Mouse (Mus musculus) lung, embryonic 15.5 days (tissue): ENCODE data around the gene Lgmn. TPM values are rescaled to one million over a fixed set of nuclear protein-coding genes. Genes with fewer than 3 reads are reported as not detected.

Experiments
- ATAC-seq: fragments of 200-750 bp; cut with Nextera tagmentation; 2 replicates; pipeline ENCODE4 v1.8.0; 2017; ENCODE audit warnings: moderate number of reproducible peaks, borderline replicate concordance; ENCODE audit not compliant: low FRiP score, low TSS enrichment; ENCODE audit errors: extremely low read depth
- H3K27ac ChIP-seq: fragments of 300-500 bp; sonication (generic); 2 replicates; pipeline ENCODE4 v1.5.1; 2015; ENCODE audit warnings: moderate library complexity, mild to moderate bottlenecking, inconsistent platforms
- H3K27me3 ChIP-seq: fragments of 300-500 bp; sonication (generic); 2 replicates; pipeline ENCODE4 v1.6.1; 2015; ENCODE audit warnings: inconsistent platforms
- H3K36me3 ChIP-seq: fragments of 300-500 bp; sonication (generic); 2 replicates; pipeline ENCODE4 v1.6.1; 2015; ENCODE audit warnings: inconsistent platforms
- H3K4me1 ChIP-seq: fragments of 300-500 bp; sonication (generic); 2 replicates; pipeline ENCODE4 v1.6.1; 2015; ENCODE audit warnings: inconsistent platforms
- H3K4me2 ChIP-seq: fragments of 300-500 bp; sonication (generic); 2 replicates; pipeline ENCODE4 v1.6.1; 2015; ENCODE audit warnings: inconsistent platforms, mild to moderate bottlenecking, moderate library complexity
- H3K4me3 ChIP-seq: fragments of 300-500 bp; sonication (generic); 2 replicates; pipeline ENCODE4 v1.5.1; 2015; ENCODE audit warnings: mild to moderate bottlenecking, inconsistent platforms
- H3K9ac ChIP-seq: fragments of 300-500 bp; sonication (generic); 2 replicates; pipeline ENCODE4 v1.6.1; 2015; ENCODE audit warnings: inconsistent platforms
- H3K9me3 ChIP-seq: fragments of 300-500 bp; sonication (generic); 2 replicates; pipeline ENCODE4 v1.6.1; 2016; ENCODE audit warnings: inconsistent platforms
- WGBS: fragments of 180-500 bp; shearing (Covaris S2); methylation state at CpG from one replicate; pipeline ENCODE4 v1.1.7; 2015; 5-methylcytosine and 5-hydroxymethylcytosine counted together
- polyA plus RNA-seq: library from polyadenylated mRNA; unstranded; fragments of >200 nt; fragmentation: Nextera tagmentation; extraction: Ambion mirVana; gene quantifications from 2 replicates; pipeline ENCODE4 v1.2.1, GENCODE M21; 2015

The Lgmn gene
- polyA plus RNA-seq, 1 experiment from 2014 or later = 127 TPM

- Histone ChIP-seq H3K36me3 (0 out of 2 replicates have a peak, but pooled peaks cover 3% of the 10 kb centered on the region), H3K4me2 (no peak overlapping the region), H3K9ac (no peak overlapping the region), H3K27ac (no peak overlapping the region), H3K9me3 (no peaks in the 10 kb centered on the region), H3K4me3 (no peak overlapping the region), H3K4me1 (0 out of 2 replicates have a peak, but pooled peaks cover 5% of the 10 kb centered on the region), H3K27me3 (no peaks in the 10 kb centered on the region)
- no peak for ATAC-seq
- 84% methylated on average over 4 of the region's 4 CpGs for WGBS
Observed at GRCm38 (mm10) chr12:102430228-102430627, 9.4 kb downstream of the Lgmn start.

GRCm38 (mm10) chr12:102429656-102430055 lies 10.0 kb downstream of the Lgmn start:
- H3K4me3 ChIP-seq = no peak overlapping the region
- H3K9me3 ChIP-seq = no peaks in the 10 kb centered on the region
- no peaks in the 10 kb centered on the region for H3K27me3 ChIP-seq
- H3K27ac ChIP-seq = no peak overlapping the region
- ATAC-seq = no peak
- 0 out of 2 replicates have a peak, but pooled peaks cover 9% of the 10 kb centered on the region for H3K4me1 ChIP-seq
- 0 out of 2 replicates have a peak, but pooled peaks cover 3% of the 10 kb centered on the region for H3K36me3 ChIP-seq
- H3K4me2 ChIP-seq = no peak overlapping the region
- 89% methylated on average over 5 of the region's 5 CpGs for WGBS
- H3K9ac ChIP-seq = no peak overlapping the region

- H3K4me3 ChIP-seq = no peak overlapping the region
- no peaks in the 10 kb centered on the region for H3K27me3 ChIP-seq
- H3K9me3 ChIP-seq = no peaks in the 10 kb centered on the region
- H3K36me3 ChIP-seq = peaks cover 9% of the 10 kb centered on the region; the same call in 1 of the 2 replicates
- no peak overlapping the region for H3K4me2 ChIP-seq
- H3K9ac ChIP-seq = no peak overlapping the region
- H3K4me1 ChIP-seq = 0 out of 2 replicates have a peak, but pooled peaks cover 6% of the 10 kb centered on the region
- no peak for ATAC-seq
- 93% methylated on average over 7 of the region's 7 CpGs for WGBS
- H3K27ac ChIP-seq = no peak overlapping the region
Observed at GRCm38 (mm10) chr12:102426285-102426684, 13.3 kb downstream of the Lgmn start.

- Histone ChIP-seq H3K9me3 (no peaks in the 10 kb centered on the region), H3K36me3 (peaks cover 9% of the 10 kb centered on the region; the same call in 1 of the 2 replicates), H3K9ac (no peak overlapping the region), H3K4me3 (no peak overlapping the region), H3K27me3 (no peaks in the 10 kb centered on the region), H3K4me2 (no peak overlapping the region), H3K4me1 (peaks cover 11% of the 10 kb centered on the region; the same call in 1 of the 2 replicates), H3K27ac (0 out of 2 replicates have a peak overlapping the region, but pooled peaks have one; percentile 5)
- ATAC-seq = 0 out of 2 replicates have a peak, but pooled peaks have one; percentile 41
- WGBS = 61% methylated on average over 4 of the region's 4 CpGs
Observed at GRCm38 (mm10) chr12:102425048-102425578, 14.5 kb downstream of the Lgmn start.

GRCm38 (mm10) chr12:102424456-102424855 lies 15.2 kb downstream of the Lgmn start:
- WGBS = 45% methylated on average over 2 of the region's 2 CpGs
- Histone ChIP-seq H3K9ac (no peak overlapping the region), H3K36me3 (peaks cover 9% of the 10 kb centered on the region; the same call in 1 of the 2 replicates), H3K27me3 (no peaks in the 10 kb centered on the region), H3K4me2 (no peak overlapping the region), H3K9me3 (no peaks in the 10 kb centered on the region), H3K27ac (0 out of 2 replicates have a peak overlapping the region, but pooled peaks have one; percentile 5), H3K4me1 (peaks cover 17% of the 10 kb centered on the region), H3K4me3 (no peak overlapping the region)
- no peak for ATAC-seq

- no peak overlapping the region for H3K4me3 ChIP-seq
- no peaks in the 10 kb centered on the region for H3K27me3 ChIP-seq
- 85% methylated on average over 8 of the region's 8 CpGs for WGBS
- peaks cover 19% of the 10 kb centered on the region for H3K4me1 ChIP-seq
- ATAC-seq = no peak
- peaks cover 9% of the 10 kb centered on the region; the same call in 1 of the 2 replicates for H3K36me3 ChIP-seq
- H3K4me2 ChIP-seq = no peak overlapping the region
- H3K9me3 ChIP-seq = no peaks in the 10 kb centered on the region
- no peak overlapping the region for H3K27ac ChIP-seq
- no peak overlapping the region for H3K9ac ChIP-seq
Observed at GRCm38 (mm10) chr12:102423625-102424024, 16.0 kb downstream of the Lgmn start.

DNA sequence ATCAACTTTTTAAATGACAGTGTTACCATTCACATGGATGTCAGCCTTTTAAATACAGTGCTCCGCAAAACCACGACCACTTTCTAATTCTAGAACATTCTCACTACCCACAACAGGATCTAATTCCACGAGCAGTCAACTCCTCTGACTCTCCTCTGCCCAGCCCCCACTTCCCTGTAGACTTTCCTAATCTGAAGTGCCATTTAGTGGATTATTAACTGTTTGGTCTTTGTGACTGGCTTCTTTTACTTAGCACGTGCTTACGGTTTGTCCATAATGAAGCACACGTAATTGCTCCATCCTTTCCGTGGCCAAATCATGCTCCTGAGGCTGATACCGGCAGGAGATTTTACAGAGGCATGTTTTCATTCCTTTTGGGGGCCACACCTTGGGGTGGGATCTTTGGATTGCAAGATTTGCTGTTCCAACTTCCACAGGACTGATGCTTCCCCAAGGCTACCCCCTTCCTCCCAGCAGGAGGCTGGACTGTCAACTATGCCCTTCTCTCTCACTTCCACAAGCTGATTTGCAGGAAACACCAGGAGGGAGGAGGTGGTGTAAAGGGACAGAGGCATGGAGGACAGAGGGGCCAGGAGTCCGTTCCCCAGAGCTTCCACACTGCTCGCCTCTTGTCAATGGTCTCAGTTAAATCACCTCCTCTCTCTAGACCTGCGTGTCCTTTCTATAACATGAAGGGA lies 16.8 kb downstream of the Lgmn start:
- ATAC-seq = no peak
- no peak overlapping the region for H3K4me2 ChIP-seq

DNA sequence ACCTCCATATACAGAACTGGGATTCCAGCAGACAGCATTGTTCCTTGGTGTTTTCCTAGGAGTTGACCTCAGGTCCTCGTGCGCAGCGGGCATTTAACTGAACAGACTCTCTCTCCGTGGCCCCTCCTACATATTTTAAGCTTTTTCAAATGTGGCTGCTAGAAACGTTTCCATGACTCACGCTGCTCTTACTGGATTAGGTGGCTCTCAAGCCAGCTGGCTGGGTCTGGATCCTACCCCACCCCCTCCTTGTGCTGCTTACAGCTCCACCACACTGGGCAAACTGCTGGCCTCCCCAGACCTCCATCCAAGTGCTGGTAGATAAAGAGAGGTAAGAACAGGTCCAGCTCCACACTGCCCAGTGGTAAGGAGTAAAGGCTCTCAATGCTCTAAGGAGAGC lies 17.5 kb downstream of the Lgmn start:
- H3K27me3 ChIP-seq = no peaks in the 10 kb centered on the region
- no peak overlapping the region for H3K9ac ChIP-seq
- 55% methylated on average over 6 of the region's 6 CpGs for WGBS
- ATAC-seq = peak; percentile 47; the same call in 1 of the 2 replicates
- H3K27ac ChIP-seq = peak overlapping the region; percentile 58
- H3K4me1 ChIP-seq = peaks cover 22% of the 10 kb centered on the region
- peaks cover 9% of the 10 kb centered on the region; the same call in 1 of the 2 replicates for H3K36me3 ChIP-seq
- H3K9me3 ChIP-seq = no peaks in the 10 kb centered on the region
- H3K4me2 ChIP-seq = no peak overlapping the region
- no peak overlapping the region for H3K4me3 ChIP-seq

More for the DNA sequence above, 16.8 kb downstream of the Lgmn start:
- Histone ChIP-seq H3K4me3 (no peak overlapping the region), H3K36me3 (peaks cover 9% of the 10 kb centered on the region; the same call in 1 of the 2 replicates), H3K9me3 (no peaks in the 10 kb centered on the region), H3K9ac (no peak overlapping the region), H3K27ac (no peak overlapping the region), H3K4me1 (peaks cover 19% of the 10 kb centered on the region), H3K27me3 (no peaks in the 10 kb centered on the region)
- 75% methylated on average over 11 of the region's 11 CpGs for WGBS

GRCm38 (mm10) chr12:102420168-102420890 lies 19.3 kb downstream of the Lgmn start:
- H3K27me3 ChIP-seq = no peaks in the 10 kb centered on the region
- H3K36me3 ChIP-seq = peaks cover 6% of the 10 kb centered on the region; the same call in 1 of the 2 replicates
- no peaks in the 10 kb centered on the region for H3K9me3 ChIP-seq
- 73% methylated on average over 10 of the region's 10 CpGs for WGBS
- H3K4me3 ChIP-seq = no peak overlapping the region
- peaks cover 31% of the 10 kb centered on the region for H3K4me1 ChIP-seq
- H3K27ac ChIP-seq = no peak overlapping the region; the same call in 1 of the 2 replicates
- ATAC-seq = no peak
- H3K9ac ChIP-seq = no peak overlapping the region
- no peak overlapping the region for H3K4me2 ChIP-seq

DNA sequence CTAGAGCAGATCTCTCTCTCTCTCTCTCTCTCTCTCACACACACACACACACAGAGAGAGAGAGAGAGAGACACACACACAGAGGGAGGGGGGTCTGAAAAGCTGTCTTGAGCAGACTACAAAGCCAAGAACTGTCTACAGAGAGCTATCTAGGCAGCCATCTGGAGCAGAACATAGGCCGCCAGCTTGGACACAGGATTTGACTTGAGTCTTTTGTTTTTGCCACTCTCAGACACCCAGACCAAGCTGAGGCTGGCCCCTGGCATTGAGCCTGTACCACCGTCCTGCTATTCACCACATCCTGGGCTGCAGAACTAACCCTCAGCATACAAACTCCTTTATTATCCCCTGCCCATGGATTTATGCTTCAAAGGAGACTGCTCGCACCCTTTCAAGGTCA lies 20.1 kb downstream of the Lgmn start:
- peak overlapping the region; percentile 42; the same call in 1 of the 2 replicates for H3K27ac ChIP-seq
- no peaks in the 10 kb centered on the region for H3K9me3 ChIP-seq
- no peaks in the 10 kb centered on the region for H3K27me3 ChIP-seq
- 53% methylated on average over 3 of the region's 3 CpGs for WGBS
- no peak overlapping the region for H3K4me2 ChIP-seq
- H3K36me3 ChIP-seq = peaks cover 6% of the 10 kb centered on the region; the same call in 1 of the 2 replicates
- H3K4me1 ChIP-seq = peaks cover 27% of the 10 kb centered on the region
- ATAC-seq = no peak
- H3K4me3 ChIP-seq = no peak overlapping the region
- H3K9ac ChIP-seq = no peak overlapping the region

GRCm38 (mm10) chr12:102417701-102418100 lies 21.9 kb downstream of the Lgmn start:
- Histone ChIP-seq H3K4me2 (no peak overlapping the region), H3K4me1 (peaks cover 26% of the 10 kb centered on the region), H3K27ac (no peak overlapping the region), H3K4me3 (no peak overlapping the region), H3K9me3 (no peaks in the 10 kb centered on the region), H3K9ac (no peak overlapping the region), H3K27me3 (no peaks in the 10 kb centered on the region), H3K36me3 (0 out of 2 replicates have a peak, but pooled peaks cover 1% of the 10 kb centered on the region)
- 81% methylated on average over 6 of the region's 6 CpGs for WGBS
- no peak for ATAC-seq
